Mouse (Mus musculus) liver, embryonic 13.5 days (tissue): Measurements from ENCODE around the gene Rgs7bp. TPM values are rescaled to one million over a fixed set of nuclear protein-coding genes. Genes with fewer than 3 reads are reported as not detected.

Experiments used
- ATAC-seq: fragments of 200-750 bp; cut with Nextera tagmentation; 2 replicates; pipeline ENCODE4 v1.8.0; 2017; ENCODE audit warnings: low read depth, mild to moderate bottlenecking, moderate number of reproducible peaks, moderate library complexity
- DNase-seq: peaks from one replicate; pipeline ENCODE4 v3.0.0; 2022
- H3K27ac ChIP-seq: fragments of 300-500 bp; sonication (generic); 2 replicates; pipeline ENCODE4 v1.5.1; 2015; ENCODE audit warnings: moderate library complexity, mild to moderate bottlenecking, inconsistent platforms
- H3K27me3 ChIP-seq: fragments of 300-500 bp; sonication (generic); 2 replicates; pipeline ENCODE4 v1.6.1; 2015; ENCODE audit warnings: mild to moderate bottlenecking, inconsistent platforms
- H3K36me3 ChIP-seq: fragments of 300-500 bp; sonication (generic); 2 replicates; pipeline ENCODE4 v1.6.1; 2015; ENCODE audit warnings: mild to moderate bottlenecking, inconsistent platforms
- H3K4me1 ChIP-seq: fragments of 300-500 bp; sonication (generic); replicated peaks from 2 replicates; pipeline ENCODE4 v1.6.1; 2015; ENCODE audit warnings: inconsistent platforms
- H3K4me2 ChIP-seq: fragments of 300-500 bp; sonication (generic); 2 replicates; pipeline ENCODE4 v1.6.1; 2015; ENCODE audit warnings: inconsistent platforms, mild to moderate bottlenecking, moderate library complexity
- H3K4me3 ChIP-seq: fragments of 300-500 bp; sonication (generic); replicated peaks from 2 replicates; pipeline ENCODE4 v1.5.1; 2015; ENCODE audit warnings: mild to moderate bottlenecking, inconsistent platforms
- H3K9ac ChIP-seq: fragments of 300-500 bp; sonication (generic); 2 replicates; pipeline ENCODE4 v1.6.1; 2015; ENCODE audit warnings: mild to moderate bottlenecking, inconsistent platforms
- H3K9me3 ChIP-seq: fragments of 300-500 bp; sonication (generic); replicated peaks from 2 replicates; pipeline ENCODE4 v1.6.1; 2016; ENCODE audit warnings: inconsistent platforms
- WGBS: fragments of 180-500 bp; shearing (Covaris S2); methylation state at CpG from one replicate; pipeline ENCODE4 v1.1.7; 2015; ENCODE audit not compliant: insufficient replicate concordance; 5-methylcytosine and 5-hydroxymethylcytosine counted together
- polyA plus RNA-seq: library from polyadenylated mRNA; unstranded; fragments of >200 nt; fragmentation: Nextera tagmentation; extraction: Ambion mirVana; gene quantifications from 2 replicates; pipeline ENCODE4 v1.2.1, GENCODE M21; 2015

Gene Rgs7bp
- polyA plus RNA-seq, 1 experiment from 2014 or later, result 0.35 TPM

DNA sequence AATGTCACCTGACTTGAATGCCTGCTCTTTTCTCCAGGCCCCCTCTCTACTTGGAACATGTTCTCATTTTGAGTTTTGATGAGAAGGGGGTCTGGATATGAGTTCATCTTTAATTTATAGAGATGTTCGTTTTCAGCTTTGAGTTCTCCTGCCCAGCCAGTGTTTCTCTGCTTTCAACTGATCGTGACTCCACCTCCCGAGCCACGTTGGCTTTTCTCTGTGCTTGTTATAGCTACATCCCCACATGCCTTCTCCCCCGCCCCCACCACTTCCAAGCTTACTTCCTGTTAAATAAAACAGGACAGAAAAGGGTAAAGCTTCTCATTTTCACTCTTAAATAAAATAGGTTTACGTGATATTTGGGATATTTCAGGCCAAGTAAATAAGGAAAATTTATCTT is 3.3 kb downstream of the Rgs7bp start:
- DNase-seq, result no peak
- H3K9me3 ChIP-seq, result no peaks in the 10 kb centered on the region
- ATAC-seq, result no peak
- H3K4me1 ChIP-seq, result peaks cover 9% of the 10 kb centered on the region
- no peak overlapping the region for H3K9ac ChIP-seq
- 23% methylated on average over 6 of the region's 6 CpGs for WGBS
- no peak overlapping the region for H3K27ac ChIP-seq
- H3K4me3 ChIP-seq, result no peak overlapping the region
- no peak overlapping the region for H3K4me2 ChIP-seq
- peaks cover 58% of the 10 kb centered on the region for H3K27me3 ChIP-seq
- H3K36me3 ChIP-seq, result no peaks in the 10 kb centered on the region

DNA sequence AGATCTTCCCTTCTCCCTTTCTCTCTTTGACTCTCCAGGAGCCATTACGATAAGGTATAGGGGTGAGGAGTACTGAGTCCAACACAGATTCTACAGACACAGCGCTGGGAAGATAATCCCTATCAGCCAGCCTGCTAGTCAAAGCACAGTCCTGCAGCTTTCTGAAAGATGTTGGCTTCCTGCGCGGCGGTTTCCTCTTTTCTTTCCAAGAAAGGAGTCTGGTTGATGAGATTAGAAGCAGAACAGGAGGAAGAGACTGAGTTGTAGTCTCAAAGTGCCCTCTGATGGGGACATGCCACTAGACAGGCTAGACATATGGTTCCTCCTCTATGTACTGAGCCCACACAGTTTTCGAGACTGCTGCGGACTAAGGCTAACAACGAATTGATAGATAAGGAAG is 6.1 kb downstream of the Rgs7bp start:
- H3K4me3 ChIP-seq, result no peak overlapping the region
- no peak overlapping the region for H3K27ac ChIP-seq
- no peaks in the 10 kb centered on the region for H3K36me3 ChIP-seq
- H3K9ac ChIP-seq, result no peak overlapping the region
- DNase-seq (peak; percentile 22), ATAC-seq (peak; percentile 85)
- no peak overlapping the region for H3K4me2 ChIP-seq
- H3K9me3 ChIP-seq, result no peaks in the 10 kb centered on the region
- H3K27me3 ChIP-seq, result peaks cover 30% of the 10 kb centered on the region
- 15% methylated on average over 8 of the region's 8 CpGs for WGBS
- H3K4me1 ChIP-seq, result peaks cover 7% of the 10 kb centered on the region

DNA sequence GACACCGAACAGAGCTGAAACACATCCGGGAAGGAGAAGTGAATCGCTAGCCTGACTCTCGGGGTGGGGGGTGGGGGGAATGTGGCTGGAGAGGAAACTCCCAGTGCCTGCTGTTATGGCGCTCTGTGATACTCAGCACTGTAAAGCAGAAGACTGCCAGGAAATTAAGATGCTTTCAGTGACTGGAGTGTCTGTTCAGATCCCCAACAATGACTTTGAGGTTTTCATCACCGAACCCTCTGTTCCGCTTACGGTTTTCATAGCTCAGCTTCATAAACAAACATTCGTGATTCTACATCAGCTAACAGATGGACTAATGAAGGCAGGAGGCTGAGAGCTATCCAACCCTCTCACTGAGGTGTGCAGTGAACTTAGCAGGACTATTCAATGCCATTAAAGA is 7.4 kb downstream of the Rgs7bp start:
- ATAC-seq, result no peak
- no peak for DNase-seq
- H3K27ac ChIP-seq, result no peak overlapping the region
- peaks cover 7% of the 10 kb centered on the region for H3K4me1 ChIP-seq
- WGBS, result 17% methylated on average over 9 of the region's 9 CpGs
- 0 out of 2 replicates have a peak overlapping the region, but pooled peaks have one; percentile 24 for H3K4me2 ChIP-seq
- H3K36me3 ChIP-seq, result no peaks in the 10 kb centered on the region
- no peaks in the 10 kb centered on the region for H3K9me3 ChIP-seq
- peaks cover 18% of the 10 kb centered on the region for H3K27me3 ChIP-seq
- no peak overlapping the region for H3K4me3 ChIP-seq
- H3K9ac ChIP-seq, result no peak overlapping the region

DNA sequence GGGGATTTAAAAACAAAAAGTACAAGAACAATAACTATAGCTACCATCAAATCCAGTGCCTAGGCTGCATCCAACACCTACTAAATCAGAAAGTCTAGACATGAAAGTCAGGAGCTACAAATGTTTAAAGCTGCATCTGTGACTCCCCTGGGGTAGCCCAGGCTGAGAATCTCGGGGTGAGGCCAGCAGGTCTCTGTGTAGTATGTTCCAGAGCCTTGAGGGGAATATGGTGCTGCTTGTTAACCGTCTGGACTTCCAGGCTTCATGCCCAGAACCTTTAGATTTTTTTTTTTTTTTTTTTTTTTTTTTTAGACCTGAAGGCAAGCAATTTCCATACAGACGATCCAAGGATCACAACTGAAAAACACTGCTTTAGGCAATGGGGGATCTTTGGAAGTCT is 10.8 kb downstream of the Rgs7bp start:
- H3K27ac ChIP-seq, result no peak overlapping the region
- H3K9me3 ChIP-seq, result no peaks in the 10 kb centered on the region
- H3K4me3 ChIP-seq, result no peak overlapping the region
- no peaks in the 10 kb centered on the region for H3K36me3 ChIP-seq
- H3K4me1 ChIP-seq, result peaks cover 7% of the 10 kb centered on the region
- H3K27me3 ChIP-seq, result no peaks in the 10 kb centered on the region
- no peak for ATAC-seq
- H3K4me2 ChIP-seq, result no peak overlapping the region
- no peak overlapping the region for H3K9ac ChIP-seq
- DNase-seq, result no peak
- 37% methylated on average over 3 of the region's 3 CpGs for WGBS

DNA sequence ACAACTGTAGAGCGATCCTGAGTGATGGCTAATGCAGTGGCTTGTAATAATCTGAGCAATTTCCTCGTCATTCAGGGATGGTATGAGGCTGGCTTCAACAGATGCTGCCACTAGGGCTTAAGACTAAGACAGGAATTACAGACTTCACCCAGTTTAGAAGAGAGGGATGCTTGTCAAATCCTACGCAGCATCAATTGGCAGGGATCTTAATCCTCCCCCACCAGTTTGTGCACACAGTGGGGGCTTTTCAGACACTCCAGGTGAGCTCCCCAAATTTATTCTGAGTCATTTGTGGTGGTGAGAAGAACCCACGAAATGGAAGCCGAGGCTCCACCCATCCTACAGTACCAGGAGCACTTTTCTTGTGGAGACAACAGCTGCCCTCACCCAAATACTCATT is 16.4 kb downstream of the Rgs7bp start:
- H3K36me3 ChIP-seq, result no peaks in the 10 kb centered on the region
- no peak for ATAC-seq
- no peak overlapping the region for H3K9ac ChIP-seq
- no peaks in the 10 kb centered on the region for H3K9me3 ChIP-seq
- no peaks in the 10 kb centered on the region for H3K4me1 ChIP-seq
- H3K27me3 ChIP-seq, result no peaks in the 10 kb centered on the region
- no peak overlapping the region for H3K4me3 ChIP-seq
- DNase-seq, result no peak
- no peak overlapping the region for H3K27ac ChIP-seq
- WGBS, result 63% methylated on average over 5 of the region's 5 CpGs
- H3K4me2 ChIP-seq, result no peak overlapping the region

DNA sequence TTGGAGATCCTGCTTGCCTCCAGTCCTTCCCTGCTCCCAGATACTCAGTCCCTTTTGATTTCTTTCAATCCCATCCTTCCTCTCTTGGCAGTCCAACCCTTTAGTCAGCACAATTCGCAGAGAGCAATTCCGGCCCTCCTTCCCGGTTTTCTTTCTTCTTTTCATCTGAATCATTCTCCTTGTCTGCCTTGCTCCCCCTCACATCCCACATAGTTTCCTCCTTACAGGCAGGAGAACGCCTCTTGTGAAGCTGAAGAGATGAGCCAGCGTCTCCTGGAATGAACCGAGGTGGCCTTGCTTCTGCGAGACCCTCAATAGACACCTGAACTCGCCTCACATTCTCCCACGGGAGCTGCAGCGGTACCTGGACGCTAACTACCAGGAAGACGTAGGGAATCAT is 16.9 kb downstream of the Rgs7bp start:
- Histone ChIP-seq H3K9ac (no peak overlapping the region), H3K4me1 (no peaks in the 10 kb centered on the region), H3K27me3 (no peaks in the 10 kb centered on the region), H3K4me2 (no peak overlapping the region), H3K27ac (no peak overlapping the region), H3K4me3 (no peak overlapping the region), H3K9me3 (no peaks in the 10 kb centered on the region), H3K36me3 (no peaks in the 10 kb centered on the region)
- ATAC-seq, result no peak
- WGBS, result 75% methylated on average over 12 of the region's 12 CpGs
- no peak for DNase-seq

DNA sequence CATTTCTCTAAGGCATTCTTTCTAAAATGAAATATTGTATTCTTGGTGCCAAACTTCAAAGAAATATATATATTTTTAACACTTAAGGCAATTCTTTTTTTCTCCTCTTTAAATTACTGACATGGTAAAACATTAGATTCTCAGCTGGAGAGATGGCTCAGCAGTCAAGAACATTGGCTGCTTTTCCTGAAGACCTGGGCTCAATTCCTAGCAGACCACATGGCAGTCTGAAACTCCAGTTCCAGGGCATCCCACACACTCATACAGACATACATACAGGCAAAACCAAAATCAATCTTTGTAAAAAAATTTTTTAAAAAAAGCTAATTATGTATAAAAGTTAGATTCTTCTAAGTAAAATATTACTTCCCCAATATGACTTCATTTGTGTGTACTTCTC is 22.8 kb downstream of the Rgs7bp start:
- Histone ChIP-seq H3K36me3 (no peaks in the 10 kb centered on the region), H3K4me2 (no peak overlapping the region), H3K4me3 (no peak overlapping the region), H3K4me1 (no peaks in the 10 kb centered on the region), H3K27ac (no peak overlapping the region), H3K27me3 (no peaks in the 10 kb centered on the region), H3K9ac (no peak overlapping the region), H3K9me3 (no peaks in the 10 kb centered on the region)
- ATAC-seq (no peak), DNase-seq (no peak)

DNA sequence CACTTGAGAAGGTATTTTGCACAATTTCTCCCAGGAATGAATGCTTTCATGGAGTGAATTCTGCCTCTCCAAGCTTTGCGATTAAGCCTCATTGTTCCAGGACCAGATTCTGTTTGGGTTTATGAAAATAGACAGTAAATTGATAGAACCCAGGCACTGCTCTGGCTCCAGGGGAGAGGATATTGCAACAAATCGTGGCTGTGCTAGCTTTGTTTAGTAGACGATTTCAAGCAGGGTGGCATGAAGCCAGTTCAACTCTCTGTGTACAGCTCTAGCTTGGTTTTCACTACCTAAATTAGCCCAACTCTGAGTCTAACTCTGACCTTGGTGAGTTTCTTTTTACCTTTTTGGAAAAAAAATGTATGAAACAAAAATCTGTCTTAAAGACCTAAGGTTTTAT is 26.5 kb downstream of the Rgs7bp start:
- Histone ChIP-seq H3K9me3 (no peaks in the 10 kb centered on the region), H3K9ac (no peak overlapping the region), H3K4me2 (no peak overlapping the region), H3K27me3 (no peaks in the 10 kb centered on the region), H3K4me1 (no peaks in the 10 kb centered on the region), H3K4me3 (no peak overlapping the region), H3K27ac (no peak overlapping the region), H3K36me3 (no peaks in the 10 kb centered on the region)
- 67% methylated on average over 3 of the region's 3 CpGs for WGBS
- DNase-seq (no peak), ATAC-seq (no peak)

DNA sequence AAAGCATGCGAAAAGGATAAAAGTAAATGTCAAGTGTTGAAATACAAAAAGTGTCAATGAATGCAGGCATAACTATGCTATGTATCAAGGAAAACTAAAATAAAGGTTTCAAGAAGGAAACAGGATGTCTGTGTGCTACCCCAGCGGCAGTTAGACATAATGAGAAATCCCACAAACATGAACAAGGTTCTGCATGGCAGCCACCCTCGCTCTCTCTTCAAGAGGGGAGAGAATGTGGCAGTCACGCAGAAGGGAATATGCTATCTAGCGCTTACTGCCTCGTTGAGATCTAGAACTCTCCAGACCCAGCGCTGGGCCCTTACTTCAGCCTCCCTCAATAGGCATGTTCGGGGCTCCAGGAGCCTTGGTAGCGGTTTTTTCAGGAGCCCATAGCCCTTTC is 38.2 kb downstream of the Rgs7bp start:
- Histone ChIP-seq H3K27ac (no peak overlapping the region), H3K9ac (no peak overlapping the region), H3K36me3 (no peaks in the 10 kb centered on the region), H3K4me3 (no peak overlapping the region), H3K27me3 (no peaks in the 10 kb centered on the region), H3K4me1 (no peaks in the 10 kb centered on the region), H3K4me2 (no peak overlapping the region), H3K9me3 (no peaks in the 10 kb centered on the region)
- WGBS, result 73% methylated on average over 9 of the region's 9 CpGs
- ATAC-seq, result no peak
- DNase-seq, result no peak

DNA sequence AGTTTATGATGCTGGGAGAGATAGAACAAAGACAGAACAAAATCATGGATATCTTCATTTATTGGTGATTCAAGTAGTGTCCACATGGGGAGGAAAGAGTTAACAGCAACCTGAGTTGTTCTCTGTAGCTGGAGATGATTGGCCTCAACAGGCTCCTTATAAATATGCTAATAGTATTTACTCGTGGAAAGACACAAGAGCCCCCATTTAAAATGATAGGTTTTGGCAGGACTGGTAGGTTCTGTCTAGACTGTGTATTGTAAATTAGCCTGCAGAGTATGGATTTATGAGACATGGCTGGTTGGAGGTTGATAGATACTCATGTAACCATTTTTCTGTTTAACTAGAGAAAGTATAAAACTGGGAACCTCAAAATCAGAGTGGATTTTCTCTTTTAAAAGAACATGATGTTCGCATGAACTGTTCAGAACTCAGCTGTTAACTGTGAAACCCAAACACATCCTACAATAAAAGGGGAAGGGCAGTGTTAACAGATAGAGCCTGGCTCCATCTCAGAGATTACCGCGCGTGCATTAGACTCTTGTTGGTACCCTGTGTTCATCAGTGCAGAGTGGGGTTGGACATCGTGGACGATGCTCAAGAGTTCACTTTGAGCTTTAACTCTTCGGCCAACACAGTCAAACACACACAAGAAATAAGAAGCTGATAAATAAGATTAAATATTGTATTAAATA is 38.9 kb downstream of the Rgs7bp start:
- DNase-seq, result no peak
- no peak overlapping the region for H3K27ac ChIP-seq
- no peak overlapping the region for H3K9ac ChIP-seq
- ATAC-seq, result no peak
- H3K27me3 ChIP-seq, result no peaks in the 10 kb centered on the region
- WGBS, result 71% methylated on average over 8 of the region's 8 CpGs
- H3K4me2 ChIP-seq, result no peak overlapping the region
- no peaks in the 10 kb centered on the region for H3K36me3 ChIP-seq
- no peaks in the 10 kb centered on the region for H3K9me3 ChIP-seq
- no peak overlapping the region for H3K4me3 ChIP-seq
- no peaks in the 10 kb centered on the region for H3K4me1 ChIP-seq

DNA sequence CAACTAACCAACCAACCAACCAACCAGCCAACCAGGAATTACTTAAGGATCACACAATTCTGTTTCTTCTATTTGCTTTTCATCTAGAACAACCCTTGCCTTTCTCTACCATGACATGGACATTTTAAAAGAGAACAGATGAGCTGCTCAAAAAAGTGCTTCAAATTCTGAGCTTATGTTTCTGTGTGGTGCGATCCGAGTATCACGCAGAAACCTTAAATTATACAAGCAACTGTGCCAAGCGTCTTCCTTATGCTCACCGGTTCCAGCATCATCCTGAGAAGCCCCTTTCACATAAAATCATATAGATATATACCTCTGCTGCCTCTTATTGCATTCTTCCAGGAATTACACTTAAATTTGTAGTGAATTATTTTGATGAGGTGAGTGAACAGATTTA is 43.4 kb downstream of the Rgs7bp start:
- no peaks in the 10 kb centered on the region for H3K4me1 ChIP-seq
- no peak overlapping the region for H3K27ac ChIP-seq
- H3K36me3 ChIP-seq, result no peaks in the 10 kb centered on the region
- H3K4me3 ChIP-seq, result no peak overlapping the region
- DNase-seq (no peak), ATAC-seq (no peak)
- no peak overlapping the region for H3K4me2 ChIP-seq
- no peaks in the 10 kb centered on the region for H3K27me3 ChIP-seq
- WGBS, result 83% methylated on average over 5 of the region's 5 CpGs
- H3K9ac ChIP-seq, result no peak overlapping the region
- H3K9me3 ChIP-seq, result no peaks in the 10 kb centered on the region

DNA sequence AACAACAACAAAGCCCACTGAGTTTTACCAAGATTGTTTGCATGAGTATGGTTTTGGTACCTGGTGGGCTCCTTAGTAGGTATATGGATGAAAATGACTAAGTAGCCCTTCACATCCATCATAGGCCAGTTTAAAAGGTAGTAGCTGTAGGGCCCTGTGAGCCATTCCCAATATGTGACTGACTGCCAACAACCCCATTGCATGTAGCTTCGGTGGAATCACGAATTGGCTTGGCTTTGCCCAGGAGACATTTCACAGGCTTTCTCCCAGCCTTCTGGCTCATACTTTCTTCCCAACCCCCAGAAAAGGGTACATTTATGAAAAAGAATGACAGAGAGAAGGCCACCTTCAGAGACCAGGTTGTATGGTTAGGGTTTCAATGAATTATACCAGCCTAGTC is 45.8 kb downstream of the Rgs7bp start:
- WGBS, result 81% methylated on average over 2 of the region's 2 CpGs
- ATAC-seq, result no peak

More for the DNA sequence above, 45.8 kb downstream of the Rgs7bp start:
- Histone ChIP-seq H3K4me2 (no peak overlapping the region), H3K9ac (no peak overlapping the region), H3K9me3 (no peaks in the 10 kb centered on the region), H3K27me3 (no peaks in the 10 kb centered on the region), H3K36me3 (no peaks in the 10 kb centered on the region), H3K4me3 (no peak overlapping the region), H3K4me1 (no peaks in the 10 kb centered on the region), H3K27ac (no peak overlapping the region)
- no peak for DNase-seq
